13 mouse cellular contexts compared by ENCODE assay signal in genomic region chr11:32563660-32564059, GRCm38 (mm10). TPM values are rescaled to one million over a fixed set of nuclear protein-coding genes. Genes with fewer than 3 reads are reported as not detected.
A peak's percentile ranks its signal among the peaks of the same experiment; 100 is the strongest.
DNase-seq lines count a peak whose midpoint lies in the region; ATAC-seq and TF ChIP-seq lines count a peak whose summit lies in the region.
"Had no signal": no experiment of that assay in that cellular context is flagged by ENCODE, and none has a peak within 500 bp of the region (broad histone marks: within the 10 kb centered on the region; RNA-seq: fewer than 3 reads in every experiment).

No protein-coding gene starts in this region.

- H3K27me3 ChIP-seq in stomach, postnatal 0 days (ENCODE audit: control insufficient read depth, insufficient read depth, low read length), result no peaks in the 10 kb centered on the region
- H3K27me3 ChIP-seq: limb, embryonic 15.5 days had no signal

- peak; percentile 53 for DNase-seq in lung, postnatal 36 days
- DNase-seq in lung, postnatal 10 days, result no peak
- peak; percentile 52 for DNase-seq in Muller cell, postnatal 12 days (ENCODE audit: inconsistent ontology term)
- no peak for DNase-seq in stomach, postnatal 0 days (ENCODE audit: low spot score)
- no peak for DNase-seq in urinary bladder, postnatal 36 days (ENCODE audit: low spot score in 2 of 2)
- no peak for DNase-seq in right cerebral cortex, adult 2 months (ENCODE audit: low spot score in 2 of 2)
- DNase-seq: kidney, postnatal 10 days; lung, postnatal 14 days had no signal

- 0 out of 2 replicates have a peak, but pooled peaks cover 4% of the 10 kb centered on the region for H3K4me1 ChIP-seq in stomach, postnatal 0 days (replicated peaks; ENCODE audit: control insufficient read depth, insufficient read depth)

- no peaks in the 10 kb centered on the region for H3K9me3 ChIP-seq in stomach, postnatal 0 days (ENCODE audit: control insufficient read depth, low read length)
- H3K9me3 ChIP-seq: limb, embryonic 15.5 days had no signal

- no peak for TF ChIP-seq EP300 in stomach, postnatal 0 days (optimal IDR thresholded peaks at IDR 0.05)

- 63% methylated on average over 3 of the region's 3 CpGs for WGBS in stomach, postnatal 0 days

- no peak overlapping the region for H3K4me2 ChIP-seq in stomach, postnatal 0 days (replicated peaks; ENCODE audit: low read depth)
- H3K4me2 ChIP-seq: heart, embryonic 12.5 days; limb, embryonic 15.5 days had no signal

- H3K9ac ChIP-seq in stomach, postnatal 0 days (ENCODE audit: low read length), result no peak overlapping the region
- H3K9ac ChIP-seq: heart, embryonic 12.5 days; limb, embryonic 15.5 days had no signal

- H3K36me3 ChIP-seq in stomach, postnatal 0 days (ENCODE audit: control insufficient read depth, insufficient read depth, low read length), result no peaks in the 10 kb centered on the region
- H3K36me3 ChIP-seq: heart, embryonic 12.5 days; limb, embryonic 15.5 days had no signal

- no peak overlapping the region for H3K4me3 ChIP-seq in stomach, postnatal 0 days (ENCODE audit: low read depth, low read length)
- H3K4me3 ChIP-seq: heart, embryonic 12.5 days; left cerebral cortex, adult 2 months; limb, embryonic 15.5 days had no signal

- TF ChIP-seq CTCF in stomach, postnatal 0 days (IDR thresholded peaks at IDR 0.05; ENCODE audit: low read depth), result no peak

- ATAC-seq in inflammation-experienced regulatory T-cells, adult 6 months, result peak; percentile 20
- 0 out of 2 replicates have a peak, but pooled peaks have one; percentile 6 for ATAC-seq in stomach, postnatal 0 days (ENCODE audit: low FRiP score, low TSS enrichment)
- ATAC-seq: hindbrain, postnatal 0 days had no signal

- no peak overlapping the region for H3K27ac ChIP-seq in stomach, postnatal 0 days (replicated peaks)
- H3K27ac ChIP-seq: hindbrain, postnatal 0 days; left cerebral cortex, adult 2 months had no signal

RNA-seq across cellular contexts. Expression of gene Stk10, which starts 30.6 kb away (rescaled TPM):
- 100 to 1,000 TPM in 1 of 3 experiments, 10 to 100 TPM in 2; 70.6 to 116 (median 97.1) TPM for polyA plus RNA-seq in inflammation-experienced regulatory T-cells, adult 6 months (2017; shearing (Covaris generic))
- 1.1 and 1.6 TPM in 2 replicates for polyA plus RNA-seq in stomach, postnatal 0 days (2015; fragmentation: Nextera tagmentation; extraction: Ambion mirVana)

RNA-seq across cellular contexts. Expression of gene Efcab9, which starts 31.8 kb away (rescaled TPM):
- 1 to 10 TPM in 2 of 3 experiments, not detected in 1; 1.3 to 1.9 TPM for polyA plus RNA-seq in inflammation-experienced regulatory T-cells, adult 6 months (2017; shearing (Covaris generic))
- polyA plus RNA-seq in stomach, postnatal 0 days (2015; fragmentation: Nextera tagmentation; extraction: Ambion mirVana), result 0.16 and 0.52 TPM in 2 replicates
- polyA plus RNA-seq: hindbrain, postnatal 0 days; limb, embryonic 15.5 days had no signal

Comparison
In these comparisons a context has a peak if more than half of its experiments do, and no peak if none do; other contexts are left out.
1. DNase-seq: peak in lung, postnatal 36 days (single experiment) and Muller cell, postnatal 12 days (single experiment); none in lung, postnatal 10 days (single experiment), stomach, postnatal 0 days (single experiment), urinary bladder, postnatal 36 days (0 of 2) and right cerebral cortex, adult 2 months (0 of 2).
2. RNA of gene Stk10, which starts 30.6 kb away (polyA plus RNA-seq): 70.6 to 116 TPM in inflammation-experienced regulatory T-cells, adult 6 months; 1.1 to 1.6 TPM in stomach, postnatal 0 days; every median in the first group is over 10 times any median in the second.